Mouse (Mus musculus): ENCODE results near the gene Igfbp5.

The Igfbp5 gene

DNA sequence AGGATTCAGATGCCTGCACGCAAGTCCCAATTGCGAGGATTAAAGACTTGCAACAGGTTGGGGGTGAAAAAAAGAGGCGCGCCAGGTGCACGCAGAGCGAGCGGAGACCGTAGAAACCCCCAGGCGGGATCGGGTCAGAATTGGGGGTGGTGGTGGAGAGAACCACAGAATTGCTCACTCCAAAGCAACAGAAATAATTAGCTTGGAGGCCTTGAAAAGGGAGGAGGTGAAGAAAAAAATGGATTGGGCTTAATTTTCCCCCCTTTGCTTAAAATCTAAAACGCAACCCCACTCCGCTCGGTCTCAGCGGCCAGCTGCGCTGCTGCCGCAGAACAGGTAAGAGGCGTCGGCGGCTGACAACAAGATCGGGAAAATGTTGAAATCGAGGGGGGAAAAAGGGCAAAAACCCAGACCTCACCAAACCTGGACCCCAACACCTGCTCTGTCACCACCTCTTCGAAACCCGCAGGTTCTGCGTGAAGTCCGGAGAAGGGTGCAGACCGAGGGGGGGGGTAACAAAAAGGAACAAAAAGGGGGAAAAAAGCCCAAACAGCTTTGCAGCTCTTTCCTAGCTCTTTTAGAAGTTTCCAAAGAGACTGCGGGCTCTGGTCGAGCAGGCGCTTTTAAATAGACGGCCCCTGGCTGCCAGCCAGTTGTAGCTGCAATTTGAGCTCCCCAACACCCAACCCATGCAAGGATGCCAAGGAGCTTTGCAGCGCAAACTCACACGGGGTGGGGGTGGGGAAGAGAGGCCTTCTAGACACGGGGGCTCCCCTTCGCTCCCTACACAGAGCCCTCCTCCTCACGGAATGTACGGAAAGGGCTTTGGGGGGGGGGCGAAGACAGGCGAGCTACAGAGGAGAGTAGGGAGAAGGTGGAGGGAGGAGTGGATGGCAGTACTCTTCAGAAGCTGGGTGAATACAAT, at the start of gene Igfbp5:
Igfbp5 (minus strand) TSS at position 598 of the 925 bp plus-strand sequence.
- no peak for DNase-seq (ENCODE audit: low read depth, low spot score)

DNA sequence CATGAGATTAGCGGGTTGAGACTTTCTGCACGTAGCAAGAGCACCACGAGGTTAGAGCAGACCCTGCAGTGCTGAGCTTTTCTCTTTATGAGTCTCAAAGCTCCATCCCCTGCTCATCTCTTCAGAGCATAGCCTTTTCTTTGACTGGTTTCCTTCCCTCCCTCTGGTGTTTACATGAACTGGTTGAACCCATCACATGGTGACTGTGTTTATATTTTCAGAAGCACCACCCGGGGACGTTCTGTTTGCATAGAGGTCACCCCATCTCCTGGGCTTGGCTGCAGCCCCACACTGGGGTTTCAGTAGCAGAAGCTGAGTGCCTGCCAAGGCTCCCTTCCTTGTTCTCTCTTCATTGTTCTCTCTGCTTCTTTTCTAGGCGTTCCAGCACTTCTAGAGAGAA, 40.1 kb upstream of the Igfbp5 start:
- no peak for DNase-seq (ENCODE audit: low read depth, low spot score)

DNA sequence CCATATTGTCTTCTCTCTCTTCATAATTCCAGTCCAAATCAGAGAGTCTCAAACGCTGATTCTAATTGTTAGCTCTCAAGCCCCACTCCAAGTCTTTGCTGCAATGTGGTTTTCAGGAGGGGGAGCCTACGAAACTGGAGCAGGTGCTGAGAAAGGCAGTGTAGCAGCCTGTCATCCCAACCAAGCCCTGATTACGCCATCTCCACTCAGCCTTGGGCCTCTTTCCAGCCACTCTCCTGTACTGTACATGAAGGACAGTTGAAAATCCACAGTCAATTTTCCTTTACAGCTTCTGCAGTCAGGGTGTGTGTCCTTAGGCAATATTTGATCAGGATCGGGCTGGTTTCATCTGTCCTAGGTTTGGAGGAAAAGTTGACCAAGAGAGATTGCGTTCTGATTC, 38.4 kb upstream of the Igfbp5 start:
- DNase-seq (ENCODE audit: low read depth, low spot score), result no peak

DNA sequence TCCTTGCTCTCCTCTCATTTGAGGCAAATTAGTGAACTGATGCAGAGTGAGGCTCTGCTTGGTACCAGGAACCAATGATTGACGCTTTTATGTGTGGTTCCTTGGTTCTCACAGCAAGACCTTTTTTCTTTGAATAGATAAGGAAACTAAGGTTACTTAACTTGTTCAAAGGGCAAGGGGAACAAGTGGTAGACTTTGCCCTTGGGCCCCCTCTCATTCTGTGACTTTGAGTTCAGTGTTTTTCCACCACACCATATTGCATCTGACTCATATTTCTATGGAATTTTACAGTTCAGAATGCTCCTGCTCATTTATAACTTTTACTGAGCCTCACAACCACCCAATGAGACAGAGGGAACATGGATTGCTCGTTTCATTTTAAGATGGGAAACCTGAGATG, 21.1 kb upstream of the Igfbp5 start:
- no peak for DNase-seq (ENCODE audit: low read depth, low spot score)

DNA sequence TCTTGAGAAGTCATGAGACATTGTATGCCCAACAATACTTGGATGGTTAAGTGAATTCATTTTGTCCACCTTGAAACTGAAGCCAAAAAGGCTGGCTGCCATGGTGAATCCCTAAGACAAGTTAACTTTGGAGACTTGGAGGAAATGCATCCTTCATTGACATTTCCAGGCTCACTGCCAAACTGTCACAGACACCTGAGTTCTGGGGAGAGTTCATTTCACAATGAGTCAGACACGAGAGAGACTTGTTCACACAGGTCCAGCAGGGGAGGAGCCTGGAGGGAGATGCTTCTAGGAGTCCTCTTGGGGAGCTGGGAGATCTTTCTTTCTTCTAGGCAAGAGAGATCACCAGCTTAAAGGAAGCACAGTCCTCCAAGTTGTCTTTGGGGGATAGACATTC, 13.2 kb upstream of the Igfbp5 start:
- no peak for DNase-seq (ENCODE audit: low read depth, low spot score)

DNA sequence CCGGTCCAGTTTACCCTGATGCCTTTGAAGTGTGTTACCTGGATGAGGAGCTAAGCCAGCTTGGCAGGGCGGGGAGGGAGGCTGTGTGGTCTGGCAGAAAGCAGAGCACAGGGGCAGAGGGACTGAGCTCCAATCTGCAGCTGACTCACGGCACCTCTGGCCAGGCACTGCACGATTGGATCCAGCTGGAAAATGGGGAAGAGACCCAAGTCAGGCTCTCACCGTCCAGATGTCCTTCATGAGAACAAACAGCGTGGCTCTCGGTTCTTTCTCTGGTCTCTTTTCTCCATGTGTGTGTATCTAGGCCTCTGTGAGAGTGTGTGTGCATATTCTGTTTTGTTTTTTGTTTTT, 11.1 kb upstream of the Igfbp5 start:
- no peak for DNase-seq (ENCODE audit: low read depth, low spot score)

DNA sequence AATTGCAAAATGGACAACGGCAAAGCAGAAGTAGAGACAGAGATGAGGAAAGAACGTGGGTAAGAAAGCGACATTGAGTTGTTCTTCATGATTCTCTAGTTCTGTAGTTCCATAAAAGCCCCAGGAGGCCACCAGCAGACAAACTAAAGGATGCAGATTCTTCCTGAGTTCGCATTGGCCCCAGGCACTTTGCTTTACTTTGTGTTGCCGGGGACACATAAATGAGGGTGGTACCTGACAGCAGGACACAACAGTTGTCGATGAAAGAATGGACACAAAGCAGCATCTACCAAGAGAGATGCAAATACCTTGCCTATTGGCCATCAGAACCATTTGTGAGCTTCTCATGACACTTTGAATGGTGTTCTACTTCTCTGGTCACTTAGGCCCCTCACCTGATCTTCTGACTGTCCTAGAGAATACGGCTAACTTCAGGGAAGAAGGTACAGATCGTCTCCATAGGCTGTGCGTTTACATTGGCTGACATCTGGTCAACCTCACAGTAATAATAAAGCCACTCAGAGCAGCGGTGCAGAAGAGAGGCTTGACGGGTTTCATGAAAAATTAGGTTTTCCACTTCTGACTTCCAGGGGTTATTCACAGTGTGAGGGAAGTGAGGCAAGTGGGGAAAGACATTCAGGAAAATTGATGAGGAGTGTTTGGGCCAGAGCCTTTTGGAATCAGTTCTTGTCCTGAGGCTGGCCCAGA, 10.6 kb upstream of the Igfbp5 start:
- DNase-seq (ENCODE audit: low read depth, low spot score), result no peak

DNA sequence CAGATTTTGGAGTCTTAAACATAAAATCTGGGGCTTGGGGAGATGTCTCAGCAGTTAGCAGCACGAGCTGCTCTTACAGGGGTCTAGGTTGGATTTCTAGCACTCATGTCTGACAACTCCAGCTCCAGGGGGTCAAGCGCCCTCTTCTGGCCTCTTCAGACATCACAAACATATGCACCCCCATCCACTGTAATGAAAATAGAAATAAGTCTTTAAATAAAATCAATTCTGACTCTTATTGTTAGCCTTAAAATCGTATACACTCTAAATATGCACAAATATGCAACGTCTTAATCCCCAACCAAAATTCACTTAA, 4.6 kb upstream of the Igfbp5 start:
- no peak for DNase-seq (ENCODE audit: low read depth, low spot score)

DNA sequence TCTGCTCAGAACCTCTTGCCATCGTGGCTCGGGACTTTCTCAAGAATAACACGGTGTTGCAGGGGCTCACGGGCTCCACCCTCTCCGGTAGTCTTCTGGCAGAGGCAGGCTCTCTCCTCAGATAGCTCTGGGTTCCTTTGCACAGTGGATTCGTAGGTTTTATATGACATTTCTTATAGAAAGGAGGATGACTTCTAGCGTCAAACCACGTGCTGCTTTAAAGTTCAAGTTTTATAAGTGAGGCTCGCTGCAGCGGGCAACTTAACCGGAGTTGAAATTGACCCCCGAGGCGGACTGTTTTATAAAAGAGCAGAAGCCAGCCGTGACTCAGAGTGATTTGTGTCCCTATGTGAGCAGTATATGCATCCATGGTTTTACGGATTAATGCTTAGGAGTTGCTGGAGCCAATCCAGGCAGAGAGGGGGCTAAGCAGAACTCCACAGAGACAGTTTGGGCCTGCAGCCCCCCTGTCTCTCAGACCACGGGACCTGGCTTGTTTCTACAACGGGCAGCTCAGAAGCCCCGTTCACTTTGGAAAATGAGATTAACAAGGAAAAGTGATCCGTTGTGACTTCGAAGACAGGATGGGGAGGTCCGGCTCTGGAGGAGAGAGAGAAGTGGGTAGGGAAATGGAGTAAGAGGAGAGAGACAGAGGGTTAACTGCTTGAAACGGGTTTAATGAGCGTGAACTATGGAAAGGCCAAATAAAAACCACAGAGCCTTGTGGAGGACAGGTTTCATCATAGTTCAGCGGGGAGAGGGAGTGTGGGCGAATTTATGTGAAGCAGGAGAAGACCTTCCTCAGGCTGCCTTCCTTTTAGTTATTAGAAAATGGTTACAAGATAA, 4.0 kb upstream of the Igfbp5 start:
- no peak for DNase-seq (ENCODE audit: low read depth, low spot score)

DNA sequence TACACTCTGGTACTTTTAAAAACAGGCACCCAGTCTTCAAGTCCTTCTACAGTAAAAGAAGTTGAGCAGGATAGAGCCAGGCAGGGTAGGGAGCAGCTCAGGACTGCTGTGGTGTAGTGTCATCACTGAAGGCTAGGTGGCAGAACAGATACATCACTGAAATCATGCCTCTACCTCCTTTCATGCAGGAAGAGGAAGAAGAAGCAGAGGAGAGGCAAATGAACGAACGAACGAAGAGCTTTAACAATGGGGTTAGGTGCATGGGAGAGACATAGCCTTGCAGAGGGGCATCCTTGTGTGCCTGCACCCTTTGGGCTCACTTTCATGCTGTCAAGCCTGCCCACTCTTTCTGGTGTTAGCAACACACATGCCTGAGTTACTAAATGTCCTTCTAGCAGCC, 3.2 kb upstream of the Igfbp5 start:
- DNase-seq (ENCODE audit: low read depth, low spot score), result no peak

DNA sequence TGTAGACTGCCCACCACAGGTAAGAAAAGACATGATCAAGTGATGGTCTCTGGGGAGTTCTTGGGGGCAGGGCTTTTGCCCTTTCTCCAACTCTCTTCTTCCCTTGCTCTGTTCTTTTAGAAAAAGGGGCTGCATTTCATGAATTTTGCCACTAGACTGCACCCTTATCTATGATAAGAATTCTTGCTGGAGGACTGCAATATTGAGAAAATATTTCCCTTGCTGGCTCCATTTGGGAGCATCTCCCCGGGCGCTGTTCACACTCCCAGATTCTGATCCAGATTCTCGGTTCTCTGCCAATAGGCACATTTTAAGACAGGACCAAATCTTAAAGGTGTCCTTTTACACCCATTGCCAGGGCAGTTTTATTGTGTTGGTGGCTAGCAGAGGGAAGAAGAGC, 1.4 kb upstream of the Igfbp5 start:
- no peak for DNase-seq (ENCODE audit: low read depth, low spot score)

DNA sequence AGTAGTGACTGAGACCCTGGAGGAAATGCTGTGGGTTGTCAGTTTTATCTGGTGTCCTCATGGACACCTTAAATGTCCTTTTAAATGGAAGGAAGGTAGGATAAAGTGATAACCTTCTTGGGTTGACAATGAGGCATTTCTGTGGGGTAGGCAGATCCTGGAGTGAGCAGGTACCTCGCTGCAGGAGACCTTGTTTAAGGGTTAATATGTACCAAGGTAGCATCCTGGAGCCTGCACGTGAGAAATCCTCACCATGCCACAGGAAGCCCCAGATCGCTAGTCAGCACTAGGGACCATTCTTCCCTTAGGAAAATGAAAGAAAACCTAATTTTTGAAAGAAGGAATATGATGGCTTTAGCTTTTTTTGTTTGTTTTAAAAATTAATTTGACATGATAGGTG, 1.0 kb upstream of the Igfbp5 start:
- DNase-seq (ENCODE audit: low read depth, low spot score), result no peak

DNA sequence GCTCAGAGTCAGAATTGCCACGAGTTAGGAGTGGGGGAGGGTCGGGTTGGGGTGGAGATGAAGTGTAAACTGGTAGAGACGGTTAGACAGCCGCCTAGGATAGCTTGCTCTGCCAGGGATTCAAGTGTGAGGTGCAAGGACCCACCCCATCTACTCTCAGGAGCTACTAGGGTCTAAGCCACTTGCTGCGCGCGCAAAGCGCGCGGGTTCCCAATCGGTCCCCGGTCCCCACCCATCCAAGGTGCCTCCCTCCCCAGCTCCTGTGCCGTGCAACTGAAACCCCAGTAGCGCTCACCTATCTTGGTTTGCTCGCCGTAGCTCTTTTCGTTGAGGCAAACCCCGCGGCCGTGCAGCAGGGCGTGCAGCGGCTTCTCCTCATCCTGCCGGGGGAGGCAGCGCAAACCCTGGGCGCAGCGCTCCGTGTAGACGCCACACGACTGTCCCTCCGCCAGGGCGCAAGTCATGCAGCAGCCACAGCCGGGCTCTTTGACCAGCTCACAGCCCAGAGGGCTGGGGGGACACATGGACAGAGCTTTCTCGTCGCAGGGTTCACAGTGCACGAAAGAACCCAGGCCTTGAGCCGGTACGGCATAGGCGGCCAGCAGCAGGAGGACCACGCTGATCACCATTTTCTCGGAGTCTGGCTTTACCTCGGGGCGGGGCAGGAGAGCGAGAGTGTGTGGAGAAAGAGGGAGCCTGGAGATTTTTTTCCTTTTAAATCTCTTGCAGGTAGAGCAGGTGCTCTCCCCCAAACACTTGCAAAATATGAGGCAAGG, 985 bp downstream of the Igfbp5 start:
- no peak for DNase-seq (ENCODE audit: low read depth, low spot score)

DNA sequence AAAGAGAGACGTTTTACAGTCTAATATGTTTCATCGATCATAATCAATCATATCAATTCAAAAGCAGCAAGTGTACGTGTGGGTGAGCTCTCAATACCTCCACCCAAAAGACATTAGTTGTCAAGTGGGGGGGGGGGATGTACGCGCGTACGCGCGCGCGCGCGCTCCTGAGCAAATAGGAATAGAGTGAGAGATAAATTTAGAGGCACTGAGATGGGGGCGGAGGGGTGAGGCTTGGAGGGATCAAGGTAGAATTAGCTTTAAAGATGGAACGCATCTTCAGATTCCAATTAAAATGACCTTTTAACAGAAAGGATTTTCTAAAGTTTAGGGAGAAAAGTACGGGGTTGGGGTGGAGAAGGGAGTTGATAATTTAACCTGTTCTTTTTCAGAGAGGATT, 1.6 kb downstream of the Igfbp5 start:
- DNase-seq (ENCODE audit: low read depth, low spot score), result no peak

DNA sequence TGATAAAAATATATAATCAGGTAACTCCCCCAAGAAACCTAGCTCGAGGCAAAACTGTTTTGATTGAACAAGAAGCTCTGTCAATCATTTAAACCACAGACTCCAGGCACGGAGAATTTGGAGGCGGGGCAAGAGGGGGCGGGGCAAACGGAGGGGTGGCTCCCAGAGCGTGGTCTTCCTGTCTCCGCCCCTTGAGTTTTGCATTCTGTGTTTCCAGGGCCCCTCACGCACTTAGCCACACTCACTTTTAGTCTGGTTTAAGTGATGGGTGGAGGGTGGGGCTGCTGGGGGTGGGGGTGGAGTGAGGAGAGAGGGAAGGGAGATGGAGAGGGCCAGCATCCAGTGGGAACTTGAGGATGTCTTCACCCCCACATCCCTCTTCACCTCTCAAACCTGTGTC, 2.2 kb downstream of the Igfbp5 start:
- no peak for DNase-seq (ENCODE audit: low read depth, low spot score)

DNA sequence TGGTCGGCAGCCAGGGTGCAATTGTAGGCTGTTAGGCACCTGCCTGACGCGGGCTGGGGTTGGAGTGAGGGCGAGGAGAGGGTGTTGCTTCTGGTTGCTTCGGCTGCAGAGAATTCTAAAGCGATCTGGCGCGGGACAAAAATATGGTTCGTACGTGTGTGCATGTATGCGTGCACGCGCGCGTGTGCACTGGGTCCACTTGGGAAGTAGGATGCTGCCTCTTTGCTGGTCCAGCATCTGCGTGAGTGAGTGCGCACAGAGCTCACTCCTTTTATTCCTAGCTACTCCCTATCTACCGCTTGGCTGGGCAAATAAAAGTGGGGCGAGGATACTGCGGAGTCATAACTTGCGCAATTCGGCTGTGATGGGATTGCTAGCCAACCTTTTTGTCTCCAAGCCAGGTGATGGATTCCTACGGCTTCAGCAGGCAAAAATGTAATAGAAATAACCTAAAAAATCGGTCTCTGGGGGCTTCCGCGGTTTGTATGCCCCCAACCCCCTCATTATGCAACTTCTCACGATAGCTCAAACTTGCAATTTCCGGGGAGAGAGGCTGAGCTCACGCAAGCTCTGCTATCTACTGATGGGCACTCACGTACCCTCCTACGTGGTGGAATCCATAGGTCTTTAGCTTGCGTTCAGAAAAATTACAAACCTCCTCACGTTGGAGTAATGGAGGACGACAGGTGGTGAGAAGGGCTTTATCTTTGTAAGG, 2.8 kb downstream of the Igfbp5 start:
- DNase-seq (ENCODE audit: low read depth, low spot score), result no peak

DNA sequence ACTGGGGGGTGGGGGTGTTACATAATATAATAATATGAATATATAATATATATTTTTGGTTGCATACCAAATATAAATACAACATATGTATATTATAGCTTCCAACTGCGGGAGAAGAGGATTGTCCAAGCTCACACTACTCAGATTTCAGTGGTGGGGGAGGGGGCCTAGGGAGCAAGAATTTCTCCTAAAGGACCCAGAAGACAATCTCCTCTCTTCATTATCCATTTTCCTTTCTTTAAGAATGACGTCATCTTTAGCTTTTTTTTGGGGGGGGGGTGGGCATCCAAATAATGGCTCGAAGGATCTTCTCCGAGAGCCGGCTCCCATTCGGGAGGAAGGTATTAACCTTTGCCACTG, 3.4 kb downstream of the Igfbp5 start:
- no peak for DNase-seq (ENCODE audit: low read depth, low spot score)

DNA sequence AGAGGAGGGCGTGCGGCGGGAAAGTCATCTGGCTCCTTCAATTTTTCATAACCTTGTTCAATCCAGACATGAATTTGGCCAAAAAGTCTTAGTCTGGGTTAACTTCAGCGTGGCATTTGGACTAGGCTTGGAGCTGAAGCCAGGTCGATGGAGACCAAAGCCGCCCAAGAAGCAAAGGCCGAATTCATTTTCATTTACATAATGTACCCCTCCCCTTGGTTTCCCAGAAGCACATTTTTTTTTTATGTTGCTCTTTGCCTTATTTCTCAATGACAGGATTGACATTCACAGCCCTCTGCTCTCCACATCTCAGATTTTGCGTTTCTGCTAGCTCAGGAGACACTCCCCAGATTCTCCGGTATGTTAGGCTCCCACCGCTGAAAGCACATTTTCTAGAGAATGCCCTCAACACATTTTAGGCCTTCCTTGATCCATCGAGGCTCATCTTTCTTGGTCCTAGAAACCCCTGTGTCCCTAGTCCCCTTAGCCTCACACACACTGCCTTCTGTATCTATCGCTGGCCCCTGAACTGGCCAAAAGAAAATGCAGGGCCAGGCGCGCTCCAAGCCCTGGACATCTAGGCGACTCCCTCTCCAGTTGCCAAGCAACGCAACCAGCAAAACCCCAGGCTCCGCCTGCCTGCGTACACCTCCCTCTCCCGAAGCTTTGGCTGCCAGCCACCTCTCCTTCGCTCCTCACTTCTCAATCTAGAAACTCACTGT, 3.9 kb downstream of the Igfbp5 start:
- DNase-seq (ENCODE audit: low read depth, low spot score), result no peak

DNA sequence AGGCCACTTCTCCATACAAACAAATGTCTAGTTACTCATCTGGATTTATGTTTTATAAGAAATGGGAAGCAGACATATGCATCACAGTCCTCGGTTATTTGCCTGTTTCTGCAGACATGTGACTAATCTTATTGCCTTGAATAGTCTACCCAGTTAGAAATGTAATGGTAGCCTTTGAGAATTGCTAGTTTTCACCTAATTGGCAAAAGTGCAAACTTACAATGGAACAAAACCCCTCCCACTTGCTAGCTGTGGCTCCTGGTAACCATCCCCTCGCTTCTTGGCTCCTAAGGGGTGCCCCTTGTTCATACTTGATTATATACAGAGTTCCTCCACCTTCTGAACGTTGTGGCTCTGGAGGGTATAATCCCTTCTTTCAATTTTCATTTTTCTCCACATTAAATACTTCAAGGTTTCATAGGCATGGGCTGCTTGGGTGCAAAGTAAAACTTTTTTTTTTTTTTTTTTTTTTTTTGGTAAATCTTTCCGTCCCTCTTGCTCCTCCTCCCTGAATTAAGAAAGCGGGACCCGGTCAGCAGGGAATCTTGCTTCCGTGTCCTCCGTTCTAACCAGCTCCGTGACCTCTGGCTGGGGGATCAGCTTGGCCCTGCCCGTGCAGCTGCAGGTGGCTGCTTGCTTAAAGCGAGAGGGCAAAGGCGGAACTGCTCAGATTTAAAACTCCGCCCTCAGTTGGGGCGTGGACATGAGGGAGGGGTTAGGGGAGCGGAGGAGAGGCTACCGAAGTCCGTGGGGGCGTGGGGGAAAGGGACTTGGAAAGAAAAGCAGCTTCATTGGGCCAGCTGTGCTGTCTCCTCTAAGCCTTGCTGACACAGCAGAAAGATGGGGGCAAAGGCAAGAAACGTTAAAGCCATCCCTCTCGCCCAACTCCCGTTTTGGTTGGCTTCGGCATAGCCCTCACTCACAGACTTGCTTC, 4.7 kb downstream of the Igfbp5 start:
- DNase-seq (ENCODE audit: low read depth, low spot score), result no peak
